Mouse (Mus musculus) forebrain, embryonic 16.5 days (tissue): ENCODE measurements around the gene Tmem107. TPM values are rescaled to one million over a fixed set of nuclear protein-coding genes. Genes with fewer than 3 reads are reported as not detected.
A peak's percentile ranks its signal among the peaks of the same experiment; 100 is the strongest.

Source experiments
- ATAC-seq: fragments of 200-750 bp; cut with Nextera tagmentation; 2 replicates; pipeline ENCODE4 v1.8.0; 2017; ENCODE audit warnings: mild to moderate bottlenecking, moderate library complexity
- H3K27ac ChIP-seq: fragments of 300-500 bp; sonication (generic); 2 replicates; pipeline ENCODE4 v1.5.1; 2014; ENCODE audit warnings: low read length, control low read depth
- H3K27me3 ChIP-seq: fragments of 300-500 bp; sonication (generic); replicated peaks from 2 replicates; pipeline ENCODE4 v1.6.1; 2014; ENCODE audit warnings: low read length; ENCODE audit not compliant: control insufficient read depth, insufficient read depth
- H3K36me3 ChIP-seq: fragments of 300-500 bp; sonication (generic); 2 replicates; pipeline ENCODE4 v1.6.1; 2014; ENCODE audit not compliant: control insufficient read depth, insufficient read depth
- H3K4me1 ChIP-seq: fragments of 300-500 bp; sonication (generic); replicated peaks from 2 replicates; pipeline ENCODE4 v1.6.1; 2014; ENCODE audit warnings: low read length; ENCODE audit not compliant: control insufficient read depth, insufficient read depth
- H3K4me2 ChIP-seq: fragments of 300-500 bp; sonication (generic); 2 replicates; pipeline ENCODE4 v1.6.1; 2014; ENCODE audit warnings: mild to moderate bottlenecking, low read length, control low read depth
- H3K4me3 ChIP-seq: fragments of 300-500 bp; sonication (generic); replicated peaks from 2 replicates; pipeline ENCODE4 v1.5.1; 2014; ENCODE audit warnings: mild to moderate bottlenecking, low read length, control low read depth
- H3K9ac ChIP-seq: fragments of 300-500 bp; sonication (generic); replicated peaks from 2 replicates; pipeline ENCODE4 v1.6.1; 2014; ENCODE audit warnings: low read depth, low read length, control low read depth
- H3K9me3 ChIP-seq: fragments of 300-500 bp; sonication (generic); 2 replicates; pipeline ENCODE4 v1.6.1; 2016; ENCODE audit warnings: low read length; ENCODE audit not compliant: control insufficient read depth
- WGBS: fragments of 180-500 bp; shearing (Covaris S2); extraction: QIAGEN DNeasy Blood & Tissue Kit; methylation state at CpG from one replicate; pipeline ENCODE4 v1.1.7; 2014; 5-methylcytosine and 5-hydroxymethylcytosine counted together
- polyA plus RNA-seq: library from polyadenylated mRNA; unstranded; fragments of >200 nt; fragmentation: Nextera tagmentation; extraction: Ambion mirVana; gene quantifications from 2 replicates; pipeline ENCODE4 v1.2.1, GENCODE M21; 2015

The Tmem107 gene
- polyA plus RNA-seq, 1 experiment from 2014 or later, result 48.4 TPM

GRCm38 (mm10) chr11:69062761-69063224 lies 7.8 kb upstream of the Tmem107 start:
- H3K4me1 ChIP-seq, result peaks cover 46% of the 10 kb centered on the region
- peak; percentile 56 for ATAC-seq
- H3K9me3 ChIP-seq, result no peaks in the 10 kb centered on the region
- no peak overlapping the region for H3K9ac ChIP-seq
- H3K27me3 ChIP-seq, result no peaks in the 10 kb centered on the region
- peak overlapping the region; percentile 52 for H3K4me3 ChIP-seq
- peak overlapping the region; percentile 77 for H3K27ac ChIP-seq
- no peaks in the 10 kb centered on the region for H3K36me3 ChIP-seq
- WGBS, result under 1% methylated on average over 19 of the region's 19 CpGs
- H3K4me2 ChIP-seq, result peak overlapping the region; percentile 54

- H3K4me1 ChIP-seq, result peaks cover 39% of the 10 kb centered on the region
- ATAC-seq, result 0 out of 2 replicates have a peak, but pooled peaks have one; percentile 19
These were observed 7.0 kb upstream of the Tmem107 start for GRCm38 (mm10) chr11:69063413-69064201.

GRCm38 (mm10) chr11:69064259-69065133 lies 6.1 kb upstream of the Tmem107 start:
- WGBS, result 54% methylated on average over 9 of the region's 9 CpGs
- peaks cover 37% of the 10 kb centered on the region for H3K4me1 ChIP-seq
- ATAC-seq, result no peak

More at GRCm38 (mm10) chr11:69063413-69064201, 7.0 kb upstream of the Tmem107 start:
- Histone ChIP-seq H3K36me3 (no peaks in the 10 kb centered on the region), H3K27me3 (no peaks in the 10 kb centered on the region), H3K9ac (peak overlapping the region; percentile 58), H3K4me2 (peak overlapping the region; percentile 80), H3K4me3 (peak overlapping the region; percentile 52), H3K9me3 (no peaks in the 10 kb centered on the region), H3K27ac (peak overlapping the region; percentile 77)
- WGBS, result under 1% methylated on average over 31 of the region's 31 CpGs

GRCm38 (mm10) chr11:69065394-69065925 lies 5.1 kb upstream of the Tmem107 start:
- H3K36me3 ChIP-seq, result no peaks in the 10 kb centered on the region
- peaks cover 40% of the 10 kb centered on the region for H3K4me1 ChIP-seq
- no peaks in the 10 kb centered on the region for H3K9me3 ChIP-seq
- H3K4me2 ChIP-seq, result peak overlapping the region; percentile 65; the same call in 1 of the 2 replicates
- 58% methylated on average over 3 of the region's 3 CpGs for WGBS
- no peak overlapping the region for H3K9ac ChIP-seq
- H3K27ac ChIP-seq, result no peak overlapping the region
- H3K4me3 ChIP-seq, result no peak overlapping the region; the same call in 1 of the 2 replicates
- H3K27me3 ChIP-seq, result no peaks in the 10 kb centered on the region
- ATAC-seq, result no peak

More at GRCm38 (mm10) chr11:69064259-69065133, 6.1 kb upstream of the Tmem107 start:
- peak overlapping the region; percentile 52 for H3K4me3 ChIP-seq
- peak overlapping the region; percentile 58 for H3K9ac ChIP-seq
- no peaks in the 10 kb centered on the region for H3K9me3 ChIP-seq
- H3K27me3 ChIP-seq, result no peaks in the 10 kb centered on the region
- no peak overlapping the region; the same call in 1 of the 2 replicates for H3K27ac ChIP-seq
- H3K36me3 ChIP-seq, result no peaks in the 10 kb centered on the region
- peak overlapping the region; percentile 80 for H3K4me2 ChIP-seq

GRCm38 (mm10) chr11:69066163-69066861 lies 4.3 kb upstream of the Tmem107 start:
- H3K36me3 ChIP-seq, result no peaks in the 10 kb centered on the region
- H3K27me3 ChIP-seq, result no peaks in the 10 kb centered on the region
- H3K4me3 ChIP-seq, result peak overlapping the region; percentile 39
- H3K27ac ChIP-seq, result peak overlapping the region; percentile 26; the same call in 1 of the 2 replicates
- 2% methylated on average over 29 of the region's 29 CpGs for WGBS
- ATAC-seq, result no peak
- H3K9me3 ChIP-seq, result no peaks in the 10 kb centered on the region
- peaks cover 36% of the 10 kb centered on the region for H3K4me1 ChIP-seq
- peak overlapping the region; percentile 39 for H3K9ac ChIP-seq
- peak overlapping the region; percentile 65 for H3K4me2 ChIP-seq

- peak overlapping the region; percentile 26; the same call in 1 of the 2 replicates for H3K27ac ChIP-seq
- peak overlapping the region; percentile 39 for H3K4me3 ChIP-seq
These were observed 3.6 kb upstream of the Tmem107 start for GRCm38 (mm10) chr11:69066956-69067355.

GRCm38 (mm10) chr11:69067601-69068000 lies 3.0 kb upstream of the Tmem107 start:
- no peak overlapping the region for H3K4me2 ChIP-seq
- no peak for ATAC-seq
- no peak overlapping the region for H3K9ac ChIP-seq
- 65% methylated on average over 6 of the region's 6 CpGs for WGBS
- H3K27ac ChIP-seq, result no peak overlapping the region
- no peaks in the 10 kb centered on the region for H3K9me3 ChIP-seq
- no peaks in the 10 kb centered on the region for H3K27me3 ChIP-seq
- H3K4me1 ChIP-seq, result peaks cover 43% of the 10 kb centered on the region
- no peak overlapping the region for H3K4me3 ChIP-seq
- H3K36me3 ChIP-seq, result no peaks in the 10 kb centered on the region

More at GRCm38 (mm10) chr11:69066956-69067355, 3.6 kb upstream of the Tmem107 start:
- Histone ChIP-seq H3K4me1 (peaks cover 36% of the 10 kb centered on the region), H3K4me2 (peak overlapping the region; percentile 65), H3K9me3 (no peaks in the 10 kb centered on the region), H3K9ac (peak overlapping the region; percentile 39), H3K36me3 (no peaks in the 10 kb centered on the region), H3K27me3 (no peaks in the 10 kb centered on the region)
- no peak for ATAC-seq
- WGBS, result 9% methylated on average over 8 of the region's 8 CpGs

GRCm38 (mm10) chr11:69070093-69070492 lies 513 bp upstream of the Tmem107 start:
- Histone ChIP-seq H3K27me3 (no peaks in the 10 kb centered on the region), H3K36me3 (no peaks in the 10 kb centered on the region), H3K4me2 (peak overlapping the region; percentile 93), H3K27ac (peak overlapping the region; percentile 92), H3K9me3 (no peaks in the 10 kb centered on the region), H3K9ac (peak overlapping the region; percentile 87), H3K4me1 (peaks cover 42% of the 10 kb centered on the region), H3K4me3 (peak overlapping the region; percentile 72)
- no peak for ATAC-seq
- under 1% methylated on average over 13 of the region's 13 CpGs for WGBS
